Mouse (Mus musculus) cerebellum, adult (tissue): ENCODE measurements at regions not wholly inside any gene's neighbourhood (a gene's known extent, or its start where the extent isn't known, plus 50 kb on each side); places are given as distances from the start of the nearest gene placed in this dataset.

Experiments used
- ATAC-seq: cut with Nextera tagmentation; 2 replicates; pipeline ENCODE4 v1.9.2; 2017; ENCODE audit warnings: mild to moderate bottlenecking, moderate library complexity, mixed read lengths; ENCODE audit not compliant: insufficient number of reproducible peaks, low FRiP score, low TSS enrichment

DNA sequence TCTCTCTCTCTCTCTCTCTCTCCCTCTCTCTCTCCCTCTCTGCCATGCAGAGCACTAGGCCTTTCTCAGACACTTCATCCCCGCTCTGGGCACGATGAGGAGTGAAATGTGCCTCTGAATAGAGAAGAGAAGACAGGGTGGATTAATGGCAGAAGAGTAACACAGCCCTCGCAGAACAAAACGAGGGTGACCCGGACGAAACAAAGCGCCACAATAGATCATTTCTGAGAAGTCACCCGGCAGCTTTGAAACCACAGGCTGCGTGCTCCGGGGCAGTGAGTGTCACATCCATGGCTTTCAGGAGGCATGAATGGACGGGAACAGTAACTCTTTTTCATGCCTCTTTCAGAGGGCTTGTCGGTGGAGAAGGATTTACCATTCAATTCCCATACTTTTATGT is 66.8 kb upstream of the Pou3f3 start:
- ATAC-seq, result no peak

DNA sequence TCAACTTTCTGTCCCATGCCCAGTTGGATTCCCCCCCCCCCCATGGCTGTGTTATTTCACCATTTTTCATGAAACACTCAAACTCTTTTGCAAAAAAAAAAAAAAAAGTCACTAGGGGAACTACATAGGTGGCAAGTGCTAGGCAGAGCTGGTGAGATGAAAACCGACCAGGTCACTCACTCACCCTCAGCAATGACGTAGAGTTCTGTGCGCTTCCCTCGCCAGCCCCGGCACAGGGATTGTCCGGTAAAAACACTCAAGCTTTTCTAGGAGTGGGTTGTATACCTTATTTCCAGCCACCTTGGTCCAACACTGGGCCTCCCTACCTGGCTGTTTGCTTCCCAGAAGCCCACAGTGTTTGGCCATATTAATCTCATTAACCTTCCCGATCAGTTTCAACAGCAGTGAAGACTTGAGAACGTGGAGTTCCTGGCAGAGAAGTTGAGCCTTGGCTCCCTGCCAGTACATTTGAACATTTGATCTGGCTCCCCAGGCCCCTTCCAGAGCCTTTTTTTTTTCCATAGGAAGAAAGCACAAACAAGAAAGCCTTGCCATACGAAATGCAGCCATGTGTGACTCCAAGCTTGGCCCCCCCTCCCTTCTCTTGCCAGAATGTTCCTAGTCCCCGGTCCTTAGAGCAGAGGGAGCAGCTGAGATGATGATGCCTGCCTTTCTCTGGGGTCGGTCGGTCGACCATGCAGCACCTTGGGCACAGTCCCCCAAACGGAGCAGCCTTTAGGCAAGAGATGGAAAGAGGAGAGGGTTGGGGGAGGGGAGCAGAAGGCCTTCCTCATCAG is 65.9 kb upstream of the Pou3f3 start:
- ATAC-seq, result no peak

DNA sequence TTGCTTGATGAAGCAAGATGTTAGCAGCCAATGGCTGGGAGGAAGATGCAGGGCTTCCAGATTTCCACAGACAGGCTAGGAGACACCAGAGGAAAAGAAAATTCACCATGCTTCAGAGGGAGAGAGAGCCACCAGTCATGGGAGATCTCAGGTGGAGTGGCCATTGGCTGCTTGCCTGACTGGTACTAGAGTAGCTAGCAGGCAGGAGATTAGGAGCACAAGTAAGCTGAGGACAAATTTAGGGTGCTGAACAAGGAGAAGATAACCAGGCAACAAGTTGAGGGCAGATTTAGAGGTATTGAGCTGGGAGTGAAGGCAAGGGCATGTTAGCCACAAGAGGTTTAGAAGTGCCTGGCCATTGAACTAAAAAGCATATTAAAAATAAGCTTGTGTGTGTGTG is 63.3 kb upstream of the Pou3f3 start:
- no peak for ATAC-seq

DNA sequence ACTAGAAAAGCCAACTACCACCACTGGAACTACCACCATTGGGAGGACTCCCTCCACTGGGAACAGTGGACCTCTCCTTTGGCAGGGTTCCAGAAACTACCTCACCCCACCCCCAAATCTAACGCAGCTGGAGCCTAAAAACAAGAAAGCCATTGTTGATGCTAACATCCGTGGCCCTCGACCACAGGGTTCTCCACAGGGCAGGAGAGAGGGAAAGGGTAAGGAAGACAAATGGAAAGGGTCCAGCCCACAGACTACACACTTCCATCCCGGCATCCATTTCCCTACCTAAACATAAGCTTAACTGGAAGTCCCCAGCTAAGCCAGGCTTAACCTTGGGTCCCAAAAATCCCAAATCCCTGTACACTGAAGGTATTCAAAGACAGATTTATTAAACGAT is 59.0 kb upstream of the Pou3f3 start:
- no peak for ATAC-seq
